Mouse (Mus musculus): ENCODE results near the gene Rhox4d.
"Not testable (repeated sequence)": the region's sequence is repeated elsewhere in the genome, so short reads cannot be mapped to it uniquely, and the experiment has no call there.

Rhox4d gene

GRCm38 (mm10) chrX:37514059-37514458 is at the start of gene Rhox4d:
TSS of gene Rhox4d (plus strand) at chrX:37514359.
- TF ChIP-seq GATA4 (IDR thresholded peaks at IDR 0.05; ENCODE audit: insufficient replicate concordance, low read length): not testable (repeated sequence)

GRCm38 (mm10) chrX:37480037-37480436 is 34.1 kb upstream of the Rhox4d start, which contains the start of gene Rhox4c:
TSS of gene Rhox4c (plus strand) at chrX:37480337.
- not testable (repeated sequence) for TF ChIP-seq GATA4 (IDR thresholded peaks at IDR 0.05; ENCODE audit: insufficient replicate concordance, low read length)

- TF ChIP-seq GATA4 (IDR thresholded peaks at IDR 0.05; ENCODE audit: insufficient replicate concordance, low read length): not testable (repeated sequence)
Observed at GRCm38 (mm10) chrX:37530152-37530551, 16.0 kb downstream of the Rhox4d start, which contains the start of gene Rhox2e. TSS of gene Rhox2e (plus strand) at chrX:37530452.

GRCm38 (mm10) chrX:37541719-37542118 is 27.6 kb downstream of the Rhox4d start, which contains the start of gene Rhox3e:
TSS of gene Rhox3e (plus strand) at chrX:37542019.
- not testable (repeated sequence) for TF ChIP-seq GATA4 (IDR thresholded peaks at IDR 0.05; ENCODE audit: insufficient replicate concordance, low read length)

- TF ChIP-seq GATA4 (IDR thresholded peaks at IDR 0.05; ENCODE audit: insufficient replicate concordance, low read length): not testable (repeated sequence)
Observed at GRCm38 (mm10) chrX:37557112-37557511, 43.0 kb downstream of the Rhox4d start, which contains the start of gene Rhox4e. TSS of gene Rhox4e (plus strand) at chrX:37557412.

All from liver, adult (tissue).